Mouse (Mus musculus) lung, postnatal 0 days (tissue): ENCODE measurements around the gene Tmc6. TPM values are rescaled to one million over a fixed set of nuclear protein-coding genes. Genes with fewer than 3 reads are reported as not detected.
A peak's percentile ranks its signal among the peaks of the same experiment; 100 is the strongest.

Source experiments
- ATAC-seq: fragments of 200-750 bp; cut with Nextera tagmentation; 2 replicates; pipeline ENCODE4 v1.8.0; 2017; ENCODE audit warnings: moderate library complexity
- DNase-seq: peaks from one replicate; pipeline ENCODE4 v3.0.0-alpha.2; 2016; ENCODE audit warnings: low spot score
- H3K27ac ChIP-seq: fragments of 300-500 bp; sonication (generic); 2 replicates; pipeline ENCODE4 v1.5.1; 2014; ENCODE audit warnings: antibody characterized with exemption, mild to moderate bottlenecking, low read length, mixed read lengths
- H3K27me3 ChIP-seq: fragments of 300-500 bp; sonication (generic); replicated peaks from 2 replicates; pipeline ENCODE4 v1.6.1; 2014; ENCODE audit warnings: low read length, mixed read lengths; ENCODE audit not compliant: insufficient read depth
- H3K36me3 ChIP-seq: fragments of 300-500 bp; sonication (generic); 2 replicates; pipeline ENCODE4 v1.6.1; 2014; ENCODE audit warnings: low read length, mixed read lengths; ENCODE audit not compliant: insufficient read depth
- H3K4me1 ChIP-seq: fragments of 300-500 bp; sonication (generic); 2 replicates; pipeline ENCODE4 v1.6.1; 2014; ENCODE audit warnings: antibody characterized with exemption, low read depth, low read length, mixed read lengths; ENCODE audit not compliant: insufficient read depth
- H3K4me2 ChIP-seq: fragments of 300-500 bp; sonication (generic); replicated peaks from 2 replicates; pipeline ENCODE4 v1.6.1; 2014; ENCODE audit warnings: low read depth, mild to moderate bottlenecking, low read length, moderate library complexity, mixed read lengths
- H3K4me3 ChIP-seq: fragments of 300-500 bp; sonication (generic); 2 replicates; pipeline ENCODE4 v1.5.1; 2014; ENCODE audit warnings: low read depth, low read length
- H3K9ac ChIP-seq: fragments of 300-500 bp; sonication (generic); replicated peaks from 2 replicates; pipeline ENCODE4 v1.6.1; 2014; ENCODE audit warnings: low read depth, mild to moderate bottlenecking
- H3K9me3 ChIP-seq: fragments of 300-500 bp; sonication (generic); 2 replicates; pipeline ENCODE4 v1.6.1; 2016; ENCODE audit warnings: low read length, mixed read lengths
- CTCF ChIP-seq: IDR thresholded peaks from 2 replicates; pipeline ENCODE4 v1.5.1; 2016; ENCODE audit warnings: antibody characterized with exemption, mild to moderate bottlenecking
- EP300 ChIP-seq: IDR thresholded peaks from 2 replicates; pipeline ENCODE4 v1.6.1; 2016; ENCODE audit warnings: antibody characterized with exemption, mild to moderate bottlenecking, control low read depth
- WGBS: fragments of 180-500 bp; shearing (Covaris S2); extraction: QIAGEN DNeasy Blood & Tissue Kit; methylation state at CpG from one replicate; pipeline ENCODE4 v1.1.7; 2014; 5-methylcytosine and 5-hydroxymethylcytosine counted together
- polyA plus RNA-seq: library from polyadenylated mRNA; unstranded; fragments of >200 nt; fragmentation: Nextera tagmentation; extraction: Ambion mirVana; gene quantifications from 2 replicates; pipeline ENCODE4 v1.2.1, GENCODE M21; 2015

Tmc6 gene
- 26.2 and 34.8 TPM in 2 replicates for polyA plus RNA-seq

GRCm38 (mm10) chr11:117781993-117782704, at the start of gene Tmc6, which contains the start of gene Tmc8:
Gene Tmc6, minus strand, starts transcription at chr11:117782198.
Gene Tmc8, plus strand, starts transcription at chr11:117782076.
- H3K4me2 ChIP-seq: peak within 1 kb of the TSS; percentile 87
- ATAC-seq (peak; percentile 2; the same call in 1 of the 2 replicates), DNase-seq (peak; percentile 64)
- peak within 1 kb of the TSS; percentile 48 for H3K9ac ChIP-seq
- H3K27ac ChIP-seq: peak within 1 kb of the TSS; percentile 98
- no peaks in the 10 kb centered on the region for H3K9me3 ChIP-seq
- peaks cover 30% of the 10 kb centered on the region; the same call in 1 of the 2 replicates for H3K4me1 ChIP-seq
- H3K27me3 ChIP-seq: no peaks in the 10 kb centered on the region
- no peaks in the 10 kb centered on the region for H3K36me3 ChIP-seq
- WGBS: 36% methylated on average over 24 of the region's 24 CpGs
- no peak for TF ChIP-seq CTCF
- peak within 1 kb of the TSS; percentile 57 for H3K4me3 ChIP-seq

- peak; percentile 40 for ATAC-seq
- Histone ChIP-seq H3K27me3 (no peaks in the 10 kb centered on the region), H3K4me3 (no peak overlapping the region), H3K36me3 (no peaks in the 10 kb centered on the region), H3K9ac (no peak overlapping the region), H3K27ac (peak overlapping the region; percentile 73), H3K4me1 (peaks cover 44% of the 10 kb centered on the region), H3K4me2 (no peak overlapping the region), H3K9me3 (no peaks in the 10 kb centered on the region)
- DNase-seq: peak; percentile 75
- TF ChIP-seq EP300 (peak; percentile 52), CTCF (peak; percentile 5; the same call in 1 of the 2 replicates)
- WGBS: 40% methylated on average over 9 of the region's 9 CpGs
These were observed 48.4 kb upstream of the Tmc6 start for GRCm38 (mm10) chr11:117830401-117830800.

- TF ChIP-seq CTCF: no peak
- TF ChIP-seq EP300: no peak
- no peaks in the 10 kb centered on the region for H3K27me3 ChIP-seq
- no peak overlapping the region for H3K4me2 ChIP-seq
- H3K9ac ChIP-seq: no peak overlapping the region
- no peak overlapping the region for H3K4me3 ChIP-seq
- peaks cover 51% of the 10 kb centered on the region for H3K4me1 ChIP-seq
- peak overlapping the region; percentile 73 for H3K27ac ChIP-seq
- DNase-seq: peak; percentile 68
- H3K9me3 ChIP-seq: no peaks in the 10 kb centered on the region
- H3K36me3 ChIP-seq: no peaks in the 10 kb centered on the region
- WGBS: 34% methylated on average over 2 of the region's 2 CpGs
- ATAC-seq: no peak
These were observed 47.7 kb upstream of the Tmc6 start for GRCm38 (mm10) chr11:117829671-117830215.

- DNase-seq: peak; percentile 69
- ATAC-seq: no peak
- TF ChIP-seq EP300 (no peak), CTCF (no peak)
- 32% methylated on average over 9 of the region's 9 CpGs for WGBS
- no peaks in the 10 kb centered on the region for H3K36me3 ChIP-seq
- no peak overlapping the region for H3K4me2 ChIP-seq
- peak overlapping the region; percentile 58 for H3K27ac ChIP-seq
- H3K9me3 ChIP-seq: no peaks in the 10 kb centered on the region
- H3K4me3 ChIP-seq: no peak overlapping the region
- H3K27me3 ChIP-seq: no peaks in the 10 kb centered on the region
- no peak overlapping the region for H3K9ac ChIP-seq
- peaks cover 55% of the 10 kb centered on the region for H3K4me1 ChIP-seq
These were observed 47.0 kb upstream of the Tmc6 start for GRCm38 (mm10) chr11:117828888-117829604.

GRCm38 (mm10) chr11:117828149-117828887, 46.3 kb upstream of the Tmc6 start:
- DNase-seq (peak; percentile 87), ATAC-seq (peak; percentile 29; the same call in 1 of the 2 replicates)
- H3K27ac ChIP-seq: peak overlapping the region; percentile 58; the same call in 1 of the 2 replicates
- no peaks in the 10 kb centered on the region for H3K9me3 ChIP-seq
- no peak overlapping the region for H3K4me3 ChIP-seq
- H3K36me3 ChIP-seq: no peaks in the 10 kb centered on the region
- WGBS: 39% methylated on average over 18 of the region's 18 CpGs
- TF ChIP-seq CTCF (no peak), EP300 (no peak)
- H3K4me1 ChIP-seq: peaks cover 60% of the 10 kb centered on the region
- H3K4me2 ChIP-seq: no peak overlapping the region
- H3K27me3 ChIP-seq: no peaks in the 10 kb centered on the region
- no peak overlapping the region for H3K9ac ChIP-seq
